Mouse (Mus musculus): Measurements from ENCODE around the gene Vmn2r112.
"Not testable (repeated sequence)": the region's sequence is repeated elsewhere in the genome, so short reads cannot be mapped to it uniquely, and the experiment has no call there.

Gene Vmn2r112

DNA sequence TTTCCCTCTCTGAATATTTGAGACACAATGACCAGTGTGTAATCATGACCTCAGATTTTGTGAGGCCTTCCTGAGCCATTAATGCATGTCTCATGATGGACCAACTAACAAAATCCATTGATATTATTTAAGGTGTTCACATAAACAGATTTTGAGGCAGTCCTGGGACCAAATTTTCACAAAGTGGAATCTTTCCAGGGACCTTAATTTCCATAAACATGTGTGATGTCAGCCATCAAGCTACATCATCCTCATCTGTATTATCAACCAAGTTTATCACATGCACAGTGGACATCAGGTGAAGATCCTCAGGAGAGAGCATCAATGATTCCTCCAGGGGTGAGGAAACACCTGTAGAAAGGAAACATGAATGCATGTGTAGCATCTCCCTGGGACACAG lies at the start of gene Vmn2r112:
Gene Vmn2r112, plus strand, starts transcription at position 301 of the 400 bp plus-strand sequence.
- DNase-seq (ENCODE audit: low spot score): not testable (repeated sequence)

DNA sequence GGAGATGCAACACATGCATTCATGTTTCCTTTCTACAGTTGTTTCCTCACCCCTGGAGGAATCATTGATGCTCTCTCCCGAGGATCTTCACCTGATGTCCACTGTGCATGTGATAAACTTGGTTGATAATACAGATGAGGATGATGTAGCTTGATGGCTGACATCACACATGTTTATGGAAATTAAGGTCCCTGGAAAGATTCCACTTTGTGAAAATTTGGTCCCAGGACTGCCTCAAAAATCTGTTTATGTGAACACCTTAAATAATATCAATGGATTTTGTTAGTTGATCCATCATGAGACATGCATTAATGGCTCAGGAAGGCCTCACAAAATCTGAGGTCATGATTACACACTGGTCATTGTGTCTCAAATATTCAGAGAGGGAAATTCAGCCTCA lies 27.4 kb upstream of the Vmn2r112 start, which contains the start of gene Vmn2r111:
Gene Vmn2r111, minus strand, starts transcription at position 101 of the 400 bp plus-strand sequence.
- not testable (repeated sequence) for DNase-seq (ENCODE audit: low spot score)

DNA sequence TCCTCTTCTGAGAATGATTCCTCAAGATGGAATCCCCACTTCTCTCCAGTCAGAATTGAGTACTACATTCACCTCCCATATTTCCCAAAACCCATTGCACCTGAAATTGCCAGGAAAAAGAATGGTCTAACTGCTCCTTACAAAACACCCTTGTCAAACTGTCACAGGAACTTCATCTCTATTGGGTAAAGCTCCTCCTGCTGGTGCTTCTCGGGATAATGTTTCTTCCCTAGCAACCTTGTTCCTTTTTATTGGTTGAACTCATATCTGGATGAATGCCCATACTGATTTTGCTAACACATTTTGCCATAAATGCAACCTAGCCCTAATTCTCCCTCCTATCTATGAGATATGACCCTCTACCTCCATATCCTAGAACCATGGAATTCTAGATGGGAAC lies 29.9 kb downstream of the Vmn2r112 start:
- no peak for DNase-seq (ENCODE audit: low spot score)

All from T-cell, adult 2 months (primary cell).